Mouse (Mus musculus): ENCODE measurements around the gene Polr3b.

- TF ChIP-seq POLR2A (IDR thresholded peaks at IDR 0.05; ENCODE audit: low read depth, low read length) (no peak), CTCF (conservative IDR thresholded peaks at IDR 0.05; ENCODE audit: insufficient read depth, insufficient read length, low read depth, low read length) (no peak)
Observed at GRCm38 (mm10) chr10:84656618-84657017, 34.5 kb downstream of the Polr3b start.
